ENCODE assay signal across 9 mouse cellular contexts in genomic region chr9:44085276-44085675, GRCm38 (mm10). TPM values are rescaled to one million over a fixed set of nuclear protein-coding genes. Genes with fewer than 3 reads are reported as not detected.
DNase-seq lines count a peak whose midpoint lies in the region; ATAC-seq and TF ChIP-seq lines count a peak whose summit lies in the region.
"Had no signal": no experiment of that assay in that cellular context is flagged by ENCODE, and none has a peak within 500 bp of the region (broad histone marks: within the 10 kb centered on the region; RNA-seq: fewer than 3 reads in every experiment).

No protein-coding gene starts in this region.

- peak overlapping the region; percentile 52 for H3K9ac ChIP-seq in forebrain, embryonic 15.5 days (replicated peaks)
- peak overlapping the region; percentile 45 for H3K9ac ChIP-seq in liver, embryonic 15.5 days

- peak; percentile 11 to 23 for DNase-seq in gastrocnemius, postnatal 36 days
- DNase-seq in gastrocnemius, postnatal 4 days (ENCODE audit: low spot score in 2 of 2), result no peak
- DNase-seq in left cerebral cortex, postnatal 25 days (ENCODE audit: low spot score in 2 of 2), result no peak
- no peak for DNase-seq in urinary bladder, postnatal 25 days (ENCODE audit: low spot score)

- H3K4me1 ChIP-seq in E14TG2a.4 (replicated peaks; ENCODE audit: low read depth, low read length), result peaks cover 65% of the 10 kb centered on the region
- H3K4me1 ChIP-seq in forebrain, embryonic 15.5 days, result peaks cover 37% of the 10 kb centered on the region
- peaks cover 51% of the 10 kb centered on the region for H3K4me1 ChIP-seq in liver, embryonic 15.5 days (replicated peaks)

- H3K9me3 ChIP-seq in E14TG2a.4 (ENCODE audit: low read length), result no peaks in the 10 kb centered on the region
- no peaks in the 10 kb centered on the region for H3K9me3 ChIP-seq in forebrain, embryonic 15.5 days
- no peaks in the 10 kb centered on the region for H3K9me3 ChIP-seq in liver, embryonic 15.5 days (replicated peaks)

- intact Hi-C loops in gastrocnemius, postnatal 36 days (cut with DNase I), result no loop called here
- intact Hi-C loops in left cerebral cortex, postnatal 25 days (cut with DNase I), result no loop called here

- TF ChIP-seq CTCF in E14TG2a.4 (conservative IDR thresholded peaks at IDR 0.05; ENCODE audit: low read length), result no peak

- H3K27ac ChIP-seq in forebrain, embryonic 15.5 days (replicated peaks), result no peak overlapping the region
- H3K27ac ChIP-seq in liver, embryonic 15.5 days (replicated peaks), result no peak overlapping the region

- no peaks in the 10 kb centered on the region for H3K36me3 ChIP-seq in E14TG2a.4 (ENCODE audit: insufficient read depth, low read length)
- no peaks in the 10 kb centered on the region for H3K36me3 ChIP-seq in forebrain, embryonic 15.5 days
- no peaks in the 10 kb centered on the region for H3K36me3 ChIP-seq in liver, embryonic 15.5 days (replicated peaks)

- H3K4me2 ChIP-seq in forebrain, embryonic 15.5 days (replicated peaks), result peak overlapping the region; percentile 98
- peak overlapping the region; percentile 95 for H3K4me2 ChIP-seq in liver, embryonic 15.5 days

- H3K4me3 ChIP-seq in E14TG2a.4 (replicated peaks; ENCODE audit: low read length), result peak overlapping the region; percentile 85
- H3K4me3 ChIP-seq in forebrain, embryonic 15.5 days, result peak overlapping the region; percentile 50
- H3K4me3 ChIP-seq in liver, embryonic 15.5 days (replicated peaks), result peak overlapping the region; percentile 61

- ATAC-seq in forebrain, embryonic 15.5 days (replicated peaks), result no peak
- ATAC-seq in liver, embryonic 15.5 days (ENCODE audit: insufficient read depth), result 0 out of 2 replicates have a peak, but pooled peaks have one; percentile 5
- no peak for ATAC-seq in monocyte, adult 5-6 weeks (replicated peaks; ENCODE audit: insufficient number of reproducible peaks, low FRiP score, low TSS enrichment, poor library complexity, severe bottlenecking)

- H3K27me3 ChIP-seq in E14TG2a.4 (ENCODE audit: insufficient read depth, low read length), result peaks cover 85% of the 10 kb centered on the region
- H3K27me3 ChIP-seq in forebrain, embryonic 15.5 days, result peaks cover 15% of the 10 kb centered on the region; the same call in 1 of the 2 replicates
- H3K27me3 ChIP-seq in liver, embryonic 15.5 days, result peaks cover 76% of the 10 kb centered on the region

- WGBS in forebrain, embryonic 15.5 days, result 6% methylated on average over 10 of the region's 10 CpGs
- WGBS in liver, embryonic 15.5 days (ENCODE audit: insufficient replicate concordance), result 7% methylated on average over 10 of the region's 10 CpGs

RNA-seq across cellular contexts. Expression of gene Mfrp, which starts 16.3 kb away (rescaled TPM):
- total RNA-seq in gastrocnemius, postnatal 36 days (2021), result not detected
- not detected for total RNA-seq in gastrocnemius, postnatal 4 days (2021)
- 0.18 and 0.23 TPM in 2 replicates for polyA plus RNA-seq in forebrain, embryonic 15.5 days (2015; fragmentation: Nextera tagmentation; extraction: Ambion mirVana)
- polyA plus RNA-seq in liver, embryonic 15.5 days (2015; fragmentation: Nextera tagmentation; extraction: Ambion mirVana), result 0.10 TPM in 1 of 2 replicates, not detected in the other
- 1 to 10 TPM in 1 of 2 experiments, under 1 TPM in 1; 0.55 to 1.6 TPM for total RNA-seq in left cerebral cortex, postnatal 25 days (2021)
- total RNA-seq in monocyte, adult 5-6 weeks (2017), result not detected in 3 replicates
- total RNA-seq: heart, adult 18-20 months had no signal

RNA-seq across cellular contexts. Expression of gene Usp2, which starts 18.5 kb away (rescaled TPM):
- total RNA-seq in gastrocnemius, postnatal 36 days (2021), result 100 to 1,000 TPM; 236 to 254 TPM
- 100 to 1,000 TPM in 1 of 2 experiments, 10 to 100 TPM in 1; 96.7 to 121 TPM for total RNA-seq in gastrocnemius, postnatal 4 days (2021)
- 9.0 and 10.0 TPM in 2 replicates for polyA plus RNA-seq in forebrain, embryonic 15.5 days (2015; fragmentation: Nextera tagmentation; extraction: Ambion mirVana)
- 3.7 and 4.3 TPM in 2 replicates for polyA plus RNA-seq in liver, embryonic 15.5 days (2015; fragmentation: Nextera tagmentation; extraction: Ambion mirVana)
- 100 to 1,000 TPM in 1 of 2 experiments, 10 to 100 TPM in 1; 72.3 to 106 TPM for total RNA-seq in left cerebral cortex, postnatal 25 days (2021)
- total RNA-seq in monocyte, adult 5-6 weeks (2017), result 2.1 to 8.6 TPM (median 5.6 TPM) in 3 replicates

RNA-seq across cellular contexts. Expression of gene C1qtnf5, which starts 21.8 kb away (rescaled TPM):
- 1 to 10 TPM; 6.7 to 9.6 TPM for total RNA-seq in gastrocnemius, postnatal 36 days (2021)
- 10 to 100 TPM; 12.9 to 15.0 TPM for total RNA-seq in gastrocnemius, postnatal 4 days (2021)
- 2.2 and 3.6 TPM in 2 replicates for polyA plus RNA-seq in forebrain, embryonic 15.5 days (2015; fragmentation: Nextera tagmentation; extraction: Ambion mirVana)
- polyA plus RNA-seq in liver, embryonic 15.5 days (2015; fragmentation: Nextera tagmentation; extraction: Ambion mirVana), result 0.29 and 0.53 TPM in 2 replicates
- total RNA-seq in left cerebral cortex, postnatal 25 days (2021), result 10 to 100 TPM; 23.1 to 26.1 TPM
- not detected in 3 replicates for total RNA-seq in monocyte, adult 5-6 weeks (2017)

RNA-seq across cellular contexts. Expression of gene Gm49380, which starts 28.0 kb away (rescaled TPM):
- 1 to 10 TPM in 1 of 2 experiments, under 1 TPM in 1; 0.57 to 1.3 TPM for total RNA-seq in gastrocnemius, postnatal 36 days (2021)
- under 1 TPM in 1 of 2 experiments, not detected in 1; 0.10 TPM for total RNA-seq in gastrocnemius, postnatal 4 days (2021)
- 0.17 and 0.18 TPM in 2 replicates for polyA plus RNA-seq in forebrain, embryonic 15.5 days (2015; fragmentation: Nextera tagmentation; extraction: Ambion mirVana)
- polyA plus RNA-seq in liver, embryonic 15.5 days (2015; fragmentation: Nextera tagmentation; extraction: Ambion mirVana), result not detected in 2 replicates
- total RNA-seq in left cerebral cortex, postnatal 25 days (2021), result under 1 TPM; 0.14 to 0.27 TPM
- total RNA-seq in monocyte, adult 5-6 weeks (2017), result not detected in 3 replicates

RNA-seq across cellular contexts. Expression of gene Rnf26, which starts 28.0 kb away (rescaled TPM):
- total RNA-seq in gastrocnemius, postnatal 36 days (2021), result 1 to 10 TPM; 2.1 to 3.6 TPM
- total RNA-seq in gastrocnemius, postnatal 4 days (2021), result 10 to 100 TPM; 22.0 to 22.9 TPM
- 39.9 and 40.1 TPM in 2 replicates for polyA plus RNA-seq in forebrain, embryonic 15.5 days (2015; fragmentation: Nextera tagmentation; extraction: Ambion mirVana)
- polyA plus RNA-seq in liver, embryonic 15.5 days (2015; fragmentation: Nextera tagmentation; extraction: Ambion mirVana), result 35.2 and 38.4 TPM in 2 replicates
- 10 to 100 TPM; 30.6 to 31.5 TPM for total RNA-seq in left cerebral cortex, postnatal 25 days (2021)
- 3.8 to 7.1 TPM (median 5.7 TPM) in 3 replicates for total RNA-seq in monocyte, adult 5-6 weeks (2017)

Comparison
In these comparisons a context has a peak if more than half of its experiments do, and no peak if none do; other contexts are left out.
1. DNase-seq: peak in gastrocnemius, postnatal 36 days (2 of 2); none in gastrocnemius, postnatal 4 days (0 of 2), left cerebral cortex, postnatal 25 days (0 of 2) and urinary bladder, postnatal 25 days (single experiment).
2. Peak in every context shown above with its lines, with median percentiles within 50 percentile points of each other: H3K4me3 ChIP-seq.